Mouse (Mus musculus): ENCODE data around the gene Rpl9-ps6.

GRCm38 (mm10) chr19:32497411-32497810 is 31.0 kb upstream of the Rpl9-ps6 start:
- TF ChIP-seq TAL1 (IDR thresholded peaks at IDR 0.05; ENCODE audit: low read length) (no peak), GATA1 (IDR thresholded peaks at IDR 0.05; ENCODE audit: low read length) (no peak)

All from erythroblast, embryonic 14.5 days (primary cell).